Mouse (Mus musculus) thymus, adult 2 months (tissue): ENCODE measurements around the gene Traf2. TPM values are rescaled to one million over a fixed set of nuclear protein-coding genes. Genes with fewer than 3 reads are reported as not detected.

Source experiments
- DNase-seq: peaks from one replicate; pipeline ENCODE4 v3.0.0; 2021
- H3K27ac ChIP-seq: fragments of 200-500 bp; 2 replicates; pipeline ENCODE4 v1.5.1; 2012; ENCODE audit warnings: low read length, control low read depth; ENCODE audit not compliant: control insufficient read depth, insufficient read depth
- H3K27me3 ChIP-seq: fragments of 200-500 bp; 2 replicates; pipeline ENCODE4 v1.6.1; 2012; ENCODE audit warnings: mild to moderate bottlenecking, low read length, moderate library complexity, mixed read lengths; ENCODE audit not compliant: control insufficient read depth, insufficient read depth
- H3K36me3 ChIP-seq: fragments of 200-500 bp; 2 replicates; pipeline ENCODE4 v1.6.1; 2012; ENCODE audit warnings: mild to moderate bottlenecking, low read length, moderate library complexity; ENCODE audit not compliant: control insufficient read depth, insufficient read depth
- H3K4me1 ChIP-seq: fragments of 200-500 bp; replicated peaks from 2 replicates; pipeline ENCODE4 v1.6.1; 2012; ENCODE audit warnings: low read length; ENCODE audit not compliant: control insufficient read depth, insufficient read depth
- H3K4me3 ChIP-seq: fragments of 200-500 bp; 2 replicates; pipeline ENCODE4 v1.5.1; 2012; ENCODE audit warnings: mild to moderate bottlenecking, low read length, control low read depth, moderate library complexity; ENCODE audit not compliant: control insufficient read depth, insufficient read depth
- CTCF ChIP-seq: fragments of 200-500 bp; IDR thresholded peaks from 2 replicates; pipeline ENCODE4 v1.5.1; 2012; ENCODE audit warnings: mild to moderate bottlenecking, control low read depth, low read length, moderate library complexity, borderline replicate concordance; ENCODE audit not compliant: control insufficient read depth, poor library complexity, insufficient read depth; ENCODE audit errors: extremely low read depth
- POLR2A ChIP-seq: fragments of 200-500 bp; IDR thresholded peaks from 2 replicates; pipeline ENCODE4 v1.6.1; 2012; ENCODE audit warnings: mild to moderate bottlenecking, low read length, control low read depth, moderate library complexity; ENCODE audit not compliant: control insufficient read depth, poor library complexity, insufficient read depth; ENCODE audit errors: extremely low read depth
- WGBS: fragments of 180-500 bp; shearing (Covaris S2); methylation state at CpG from one replicate; pipeline ENCODE4 v1.1.7; 2018; 5-methylcytosine and 5-hydroxymethylcytosine counted together
- polyA plus RNA-seq: library from polyadenylated mRNA; depleted of rRNA; stranded (reverse); fragments of >200 nt; gene quantifications from 2 replicates; pipeline ENCODE4 v1.2.3, GENCODE M21; 2012

Traf2 gene
- polyA plus RNA-seq, 1 experiment = 47.7 TPM

DNA sequence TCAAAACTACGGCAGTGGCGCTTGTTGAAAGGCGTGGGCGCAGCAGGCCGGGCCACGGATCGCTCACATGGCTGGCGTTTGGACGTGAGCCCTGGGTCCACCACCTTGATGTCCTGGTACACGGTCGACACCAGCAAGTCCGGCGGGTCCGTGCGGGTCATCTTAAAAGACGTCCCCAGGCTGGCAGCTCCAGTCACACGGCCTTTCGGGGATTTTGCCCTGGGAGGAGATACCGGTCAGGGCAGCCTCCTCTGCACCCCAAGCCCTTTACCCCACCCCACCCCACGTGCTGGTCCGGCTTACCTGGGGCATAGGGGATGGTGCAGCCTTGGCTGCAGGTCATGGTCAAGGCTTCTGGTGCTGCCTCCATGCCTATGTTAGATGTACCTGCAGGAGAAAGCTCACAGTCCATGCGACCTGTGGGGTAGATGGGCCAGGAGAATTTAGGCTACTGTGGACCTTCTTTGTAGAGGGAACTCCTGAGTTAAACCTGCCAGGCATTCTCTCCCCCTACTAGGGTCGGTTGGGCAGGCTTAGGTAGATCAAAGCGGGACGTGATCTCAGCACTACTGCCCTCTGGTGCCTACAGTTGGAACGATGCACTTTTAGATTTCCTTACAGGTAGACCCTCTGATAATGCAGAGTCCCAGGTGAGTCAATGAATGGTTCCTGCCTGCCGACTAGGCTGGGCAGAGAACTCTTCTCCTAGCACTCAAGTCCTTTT, 33.2 kb upstream of the Traf2 start:
- DNase-seq = peak; percentile 77
- H3K36me3 ChIP-seq = no peaks in the 10 kb centered on the region; the same call in 1 of the 2 replicates
- H3K4me3 ChIP-seq = no peak overlapping the region

DNA sequence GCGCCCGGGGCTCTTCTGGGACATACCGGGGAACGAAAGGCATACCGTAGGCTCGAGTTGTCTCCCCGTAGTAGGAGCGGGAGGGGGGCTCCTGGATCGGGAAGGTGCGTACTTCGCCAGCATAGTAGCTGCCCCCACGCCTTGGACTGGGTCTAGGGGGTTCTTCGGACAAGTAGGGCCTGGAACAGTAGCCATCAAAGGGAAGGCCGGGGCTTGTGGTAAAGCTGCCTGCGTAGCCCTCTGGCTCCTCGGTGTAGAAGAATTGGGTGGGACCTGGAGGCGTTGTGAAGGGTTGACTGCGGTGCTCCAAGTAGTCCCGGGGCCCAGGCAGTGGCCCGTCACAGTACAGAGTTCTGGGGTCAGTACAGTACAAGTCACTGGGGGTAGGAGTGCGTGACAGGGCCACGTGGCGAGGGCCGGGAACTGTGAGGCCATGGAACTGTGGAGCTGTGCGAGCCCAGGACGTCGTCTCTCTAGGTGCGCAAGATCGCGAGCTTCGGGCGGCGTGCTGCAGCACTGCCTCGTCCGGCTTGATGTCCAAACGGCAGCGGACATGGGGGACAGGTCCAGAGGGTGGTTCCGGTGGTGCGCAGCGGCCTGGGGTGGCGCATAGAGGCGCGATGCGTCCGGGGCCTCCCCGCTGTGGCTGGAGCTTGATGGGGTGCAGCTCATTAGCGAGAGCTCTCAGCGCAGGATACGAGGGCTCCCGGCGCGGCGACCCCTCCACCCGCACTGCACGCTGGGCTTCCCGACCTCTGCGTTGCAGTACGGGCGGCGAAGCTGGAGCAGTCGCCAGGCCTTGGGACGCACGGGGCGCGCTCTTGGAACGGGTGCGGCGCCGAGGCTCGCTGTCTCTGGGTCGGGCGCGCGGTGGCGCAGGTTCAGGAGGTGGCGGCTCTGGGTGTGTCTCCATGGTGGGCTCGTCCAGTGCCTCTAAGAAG, 32.3 kb upstream of the Traf2 start:
- 8% methylated on average over 77 of the region's 77 CpGs for WGBS
- TF ChIP-seq CTCF (no peak), POLR2A (no peak)
- H3K4me1 ChIP-seq = peaks cover 54% of the 10 kb centered on the region
- H3K36me3 ChIP-seq = no peaks in the 10 kb centered on the region; the same call in 1 of the 2 replicates
- no peak overlapping the region for H3K4me3 ChIP-seq
- DNase-seq = no peak
- H3K27me3 ChIP-seq = peaks cover 29% of the 10 kb centered on the region
- H3K27ac ChIP-seq = no peak overlapping the region

More for the DNA sequence above, 33.2 kb upstream of the Traf2 start:
- Histone ChIP-seq H3K27ac (no peak overlapping the region), H3K4me1 (peaks cover 51% of the 10 kb centered on the region), H3K27me3 (peaks cover 29% of the 10 kb centered on the region)
- WGBS = 7% methylated on average over 27 of the region's 27 CpGs
- TF ChIP-seq CTCF = no peak
- no peak for TF ChIP-seq POLR2A

DNA sequence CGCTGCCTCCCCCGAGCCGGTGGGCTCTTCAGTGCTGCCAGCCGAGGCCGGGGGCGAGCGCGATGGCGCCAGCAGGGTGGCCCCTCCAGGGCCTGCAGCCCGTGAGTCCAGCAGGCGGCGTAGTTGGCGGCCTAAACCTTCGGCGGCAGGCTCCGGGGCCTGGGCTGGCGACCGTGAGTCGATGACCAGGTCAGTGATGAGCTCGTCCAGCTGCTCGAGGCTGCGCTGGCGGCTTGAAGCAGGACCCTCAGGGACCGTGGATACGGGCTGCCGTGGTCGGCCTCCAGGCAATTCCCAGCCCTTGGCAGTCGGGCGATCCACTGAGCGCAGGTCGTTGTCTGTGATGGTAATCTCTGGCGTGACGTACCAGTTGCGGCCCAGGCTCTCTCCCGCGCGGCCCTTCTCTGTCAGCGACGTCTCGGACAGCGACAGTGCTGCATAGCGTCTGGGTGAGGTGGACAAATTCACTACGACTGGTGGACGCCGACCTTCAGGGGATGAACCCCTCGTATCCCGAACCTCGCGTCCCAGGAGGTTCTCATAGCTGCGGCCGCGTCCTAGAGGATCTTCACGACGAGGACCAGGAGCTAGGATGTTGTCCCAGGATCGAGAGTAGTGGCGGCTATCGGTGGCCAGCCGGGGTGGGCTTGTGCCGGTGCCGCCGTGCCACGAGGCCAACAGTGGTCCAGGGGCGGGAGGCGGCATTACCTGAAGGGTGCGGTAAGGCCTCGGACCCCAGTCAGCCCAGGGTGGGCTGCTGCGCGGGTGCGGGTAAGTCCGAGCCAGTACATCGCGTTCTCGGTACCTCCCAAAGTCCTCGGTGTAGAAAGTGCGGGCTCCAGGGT, 31.4 kb upstream of the Traf2 start:
- no peak overlapping the region for H3K27ac ChIP-seq
- no peak for TF ChIP-seq CTCF
- 0 out of 2 replicates have a peak, but pooled peaks have one; percentile 15 for TF ChIP-seq POLR2A
- WGBS = 11% methylated on average over 75 of the region's 75 CpGs
- no peak for DNase-seq
- peaks cover 58% of the 10 kb centered on the region for H3K4me1 ChIP-seq
- no peak overlapping the region for H3K4me3 ChIP-seq
- H3K27me3 ChIP-seq = peaks cover 29% of the 10 kb centered on the region
- H3K36me3 ChIP-seq = no peaks in the 10 kb centered on the region

DNA sequence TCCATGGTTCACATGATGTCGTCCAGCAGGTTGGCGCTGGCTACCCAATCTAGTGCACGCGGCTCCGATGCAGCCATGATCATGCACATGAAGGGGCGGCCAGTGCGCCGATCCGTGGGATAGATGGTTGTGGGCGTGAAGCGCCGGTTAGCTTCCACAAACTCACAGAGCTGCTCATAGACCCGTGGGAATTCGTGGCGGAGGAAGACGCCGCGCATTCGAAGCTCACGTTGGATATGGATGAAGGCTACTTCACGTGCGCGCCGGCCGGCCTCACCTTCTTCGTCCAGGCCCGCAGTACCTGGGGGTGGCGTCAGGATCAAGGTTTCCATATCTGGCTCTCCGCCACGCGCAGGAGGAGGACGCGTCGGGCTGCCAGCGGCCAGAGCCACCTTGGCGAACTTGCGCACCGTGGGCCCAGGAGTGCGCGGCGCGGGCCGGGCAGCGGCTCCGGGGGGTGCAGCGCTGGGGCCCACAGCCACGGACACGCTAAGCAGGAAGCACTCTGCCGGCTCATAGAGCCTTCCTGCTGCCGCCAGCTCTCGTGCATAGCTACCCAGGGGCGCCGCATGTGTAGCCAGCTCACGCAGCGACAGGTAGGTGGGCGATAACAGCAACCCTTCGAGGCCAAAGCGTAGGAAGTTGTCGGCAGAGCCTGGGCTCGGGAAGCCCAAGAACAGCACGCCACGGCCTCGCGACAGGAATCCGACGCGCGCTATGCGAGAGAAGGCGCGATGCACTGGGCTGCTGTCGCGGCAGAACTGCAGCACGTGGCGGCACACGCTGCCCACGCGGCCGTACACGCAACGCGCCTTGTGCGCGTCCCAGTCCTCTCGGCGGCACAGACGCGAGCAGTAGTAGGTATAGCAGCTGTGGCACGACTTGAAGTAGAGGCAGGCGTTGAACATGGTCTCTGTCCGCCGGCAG, 30.5 kb upstream of the Traf2 start:
- no peak for DNase-seq
- peaks cover 29% of the 10 kb centered on the region for H3K27me3 ChIP-seq
- 36% methylated on average over 92 of the region's 92 CpGs for WGBS

DNA sequence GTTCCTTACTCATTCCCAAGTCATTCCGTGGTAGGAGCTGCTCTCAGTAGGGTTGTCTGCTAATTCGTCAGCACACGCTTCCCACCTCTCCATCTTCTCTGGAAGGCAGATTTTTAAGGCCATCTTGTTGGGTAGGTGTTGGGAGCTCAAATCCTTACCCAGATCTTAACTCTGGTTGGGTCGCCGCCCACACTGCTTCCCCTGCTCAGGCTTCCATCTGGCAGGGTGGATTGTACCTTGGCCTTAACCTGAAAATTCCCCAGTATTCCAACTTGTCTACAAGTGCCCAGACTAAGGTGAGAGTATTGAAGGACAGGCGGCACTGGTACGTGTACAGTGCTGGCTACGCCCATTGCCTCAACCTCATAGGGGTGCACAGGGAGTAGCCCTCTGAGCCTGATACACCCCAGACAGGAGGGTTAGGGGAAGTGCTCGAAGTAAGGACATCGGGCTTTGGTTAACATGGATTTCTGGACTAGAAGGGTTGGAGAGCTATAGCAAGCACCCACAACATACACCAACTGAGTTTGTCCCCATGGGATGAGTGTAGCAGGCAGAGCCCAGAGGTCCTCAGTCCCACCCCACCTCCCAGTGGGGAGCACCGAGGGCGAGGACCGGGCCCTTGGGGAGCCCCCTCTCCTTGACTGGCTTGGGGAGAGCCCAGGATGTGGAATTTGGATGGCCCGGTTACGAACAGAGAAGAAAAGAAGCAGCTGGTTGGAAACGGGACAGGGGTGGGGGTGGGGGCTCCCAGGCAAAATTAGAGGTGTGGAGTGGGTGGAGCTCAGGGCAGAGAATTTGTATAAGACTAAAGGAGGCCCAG, 29.5 kb upstream of the Traf2 start:
- WGBS = 95% methylated on average over 16 of the region's 16 CpGs
- Histone ChIP-seq H3K27ac (no peak overlapping the region), H3K4me3 (no peak overlapping the region), H3K27me3 (peaks cover 29% of the 10 kb centered on the region), H3K4me1 (peaks cover 52% of the 10 kb centered on the region), H3K36me3 (no peaks in the 10 kb centered on the region)
- TF ChIP-seq CTCF (no peak), POLR2A (no peak)
- no peak for DNase-seq

More for the DNA sequence above, 30.5 kb upstream of the Traf2 start:
- Histone ChIP-seq H3K4me3 (peak overlapping the region; percentile 2; the same call in 1 of the 2 replicates), H3K36me3 (no peaks in the 10 kb centered on the region), H3K27ac (no peak overlapping the region), H3K4me1 (peaks cover 58% of the 10 kb centered on the region)
- no peak for TF ChIP-seq POLR2A
- no peak for TF ChIP-seq CTCF
